Mouse (Mus musculus): ENCODE data around the gene Rgs7. TPM values are rescaled to one million over a fixed set of nuclear protein-coding genes. Genes with fewer than 3 reads are reported as not detected.

Gene Rgs7
- polyA plus RNA-seq, 1 experiment = not detected

DNA sequence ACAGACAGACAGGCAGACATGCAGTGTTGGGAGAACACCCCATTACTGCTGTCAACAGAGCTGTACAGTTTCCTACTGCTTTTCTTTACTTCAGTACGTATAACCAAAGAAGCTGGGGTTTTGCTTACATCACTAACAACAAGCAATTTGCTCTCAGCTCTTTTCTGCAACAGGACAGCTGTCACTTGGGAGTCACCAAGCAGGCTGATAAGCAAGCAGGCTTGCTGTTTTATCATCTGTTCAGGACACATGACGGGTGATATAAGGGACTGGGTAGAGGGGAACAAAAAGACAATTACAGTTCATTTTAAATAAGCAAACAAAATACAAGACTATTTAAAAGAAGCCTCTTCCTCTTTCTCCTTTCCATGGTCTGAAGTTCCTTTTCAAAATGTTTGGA, 289.4 kb downstream of the Rgs7 start:
- H3K27me3 ChIP-seq (ENCODE audit: control insufficient read depth, insufficient read depth, low read length, poor library complexity, severe bottlenecking) = no peaks in the 10 kb centered on the region
- no peaks in the 10 kb centered on the region for H3K36me3 ChIP-seq (ENCODE audit: control insufficient read depth, insufficient read depth, low read length, poor library complexity, severe bottlenecking)
- TF ChIP-seq POLR2A (IDR thresholded peaks at IDR 0.05; ENCODE audit: insufficient read depth, low read length) (no peak), EP300 (IDR thresholded peaks at IDR 0.05; ENCODE audit: insufficient read depth, low read depth, low read length) (no peak), CTCF (IDR thresholded peaks at IDR 0.05; ENCODE audit: low read depth, low read length) (no peak)
- H3K27ac ChIP-seq (ENCODE audit: insufficient read depth, low read length) = no peak overlapping the region
- H3K9me3 ChIP-seq (replicated peaks; ENCODE audit: control insufficient read depth, insufficient read depth, low read length, poor library complexity, severe bottlenecking) = no peaks in the 10 kb centered on the region
- no peak overlapping the region for H3K9ac ChIP-seq (ENCODE audit: low read depth, poor library complexity, severe bottlenecking)
- no peak overlapping the region for H3K4me3 ChIP-seq (ENCODE audit: low read depth, low read length)
- no peaks in the 10 kb centered on the region for H3K4me1 ChIP-seq (ENCODE audit: control insufficient read depth, insufficient read depth, low read length)

DNA sequence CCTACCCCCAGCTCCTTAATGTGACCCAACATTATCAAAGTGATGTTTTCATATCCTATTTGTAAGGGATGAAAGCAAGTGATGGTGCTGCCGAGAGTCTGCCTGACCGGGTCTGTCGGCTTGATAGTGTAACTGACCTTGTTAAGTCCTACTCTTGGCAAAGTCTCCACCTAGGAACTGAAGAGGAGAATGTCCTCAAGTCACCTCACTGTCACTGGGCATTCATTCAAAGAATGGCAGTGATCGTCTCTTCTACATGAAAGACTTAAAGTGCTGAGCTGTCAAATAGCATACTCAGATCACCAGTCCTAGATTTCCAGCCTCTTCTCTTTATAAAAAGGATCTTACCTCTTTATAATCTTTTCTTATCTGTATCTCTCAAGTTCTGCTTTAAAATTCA, 293.4 kb downstream of the Rgs7 start:
- TF ChIP-seq CTCF (IDR thresholded peaks at IDR 0.05; ENCODE audit: low read depth, low read length) (no peak), EP300 (IDR thresholded peaks at IDR 0.05; ENCODE audit: insufficient read depth, low read depth, low read length) (no peak)
- H3K36me3 ChIP-seq (ENCODE audit: control insufficient read depth, insufficient read depth, low read length, poor library complexity, severe bottlenecking) = no peaks in the 10 kb centered on the region
- no peak overlapping the region for H3K4me3 ChIP-seq (ENCODE audit: low read depth, low read length)
- H3K9ac ChIP-seq (ENCODE audit: low read depth, poor library complexity, severe bottlenecking) = no peak overlapping the region
- H3K4me1 ChIP-seq (ENCODE audit: control insufficient read depth, insufficient read depth, low read length) = no peaks in the 10 kb centered on the region
- H3K9me3 ChIP-seq (replicated peaks; ENCODE audit: control insufficient read depth, insufficient read depth, low read length, poor library complexity, severe bottlenecking) = no peaks in the 10 kb centered on the region
- H3K27me3 ChIP-seq (ENCODE audit: control insufficient read depth, insufficient read depth, low read length, poor library complexity, severe bottlenecking) = no peaks in the 10 kb centered on the region
- no peak overlapping the region for H3K27ac ChIP-seq (ENCODE audit: insufficient read depth, low read length)

DNA sequence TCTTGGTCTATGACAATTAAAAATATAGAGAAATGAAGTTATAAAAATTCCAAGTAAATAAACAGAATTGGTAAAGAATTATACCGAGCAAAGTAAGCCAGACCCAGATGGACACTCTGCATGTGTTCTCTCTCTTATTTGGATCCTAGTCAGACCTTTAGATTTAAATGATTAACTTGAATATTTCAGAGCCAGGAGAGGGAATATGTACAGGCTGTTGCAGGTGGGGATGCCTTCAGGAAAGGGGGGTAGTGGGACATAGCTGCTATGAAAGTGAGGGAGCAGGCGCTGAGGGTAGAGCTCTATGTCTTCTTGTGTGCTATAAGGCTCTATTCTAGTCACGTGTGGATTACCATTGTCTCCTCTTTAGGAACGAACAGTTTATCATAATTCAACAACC, 296.5 kb downstream of the Rgs7 start:
- Histone ChIP-seq H3K9me3 (replicated peaks; ENCODE audit: control insufficient read depth, insufficient read depth, low read length, poor library complexity, severe bottlenecking) (no peaks in the 10 kb centered on the region), H3K27me3 (ENCODE audit: control insufficient read depth, insufficient read depth, low read length, poor library complexity, severe bottlenecking) (no peaks in the 10 kb centered on the region), H3K4me1 (ENCODE audit: control insufficient read depth, insufficient read depth, low read length) (no peaks in the 10 kb centered on the region), H3K36me3 (ENCODE audit: control insufficient read depth, insufficient read depth, low read length, poor library complexity, severe bottlenecking) (no peaks in the 10 kb centered on the region), H3K4me3 (ENCODE audit: low read depth, low read length) (no peak overlapping the region), H3K27ac (ENCODE audit: insufficient read depth, low read length) (no peak overlapping the region), H3K9ac (ENCODE audit: low read depth, poor library complexity, severe bottlenecking) (no peak overlapping the region)
- TF ChIP-seq POLR2A (IDR thresholded peaks at IDR 0.05; ENCODE audit: insufficient read depth, low read length) (no peak), CTCF (IDR thresholded peaks at IDR 0.05; ENCODE audit: low read depth, low read length) (no peak), EP300 (IDR thresholded peaks at IDR 0.05; ENCODE audit: insufficient read depth, low read depth, low read length) (no peak)

DNA sequence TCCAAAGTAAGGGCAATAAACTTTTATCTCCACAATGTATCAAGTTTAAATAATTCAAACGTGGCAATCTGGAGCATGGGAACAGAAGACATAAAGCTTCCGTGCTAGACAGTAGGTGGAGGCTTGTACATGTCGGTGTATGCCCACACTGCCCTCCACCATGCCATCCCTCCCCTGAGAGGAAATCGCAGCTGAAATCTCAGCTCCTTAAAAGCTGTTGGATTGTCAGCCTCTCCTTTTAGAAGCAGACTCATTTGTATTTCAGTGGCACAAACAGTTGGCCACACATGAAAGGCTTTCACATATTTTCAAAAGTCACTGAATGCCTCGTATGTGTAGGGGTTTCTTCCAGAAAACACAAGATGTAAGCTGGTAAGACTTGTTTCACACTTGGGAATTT, 304.1 kb downstream of the Rgs7 start:
- Histone ChIP-seq H3K27me3 (ENCODE audit: control insufficient read depth, insufficient read depth, low read length, poor library complexity, severe bottlenecking) (no peaks in the 10 kb centered on the region), H3K4me1 (ENCODE audit: control insufficient read depth, insufficient read depth, low read length) (no peaks in the 10 kb centered on the region), H3K27ac (ENCODE audit: insufficient read depth, low read length) (no peak overlapping the region), H3K9ac (ENCODE audit: low read depth, poor library complexity, severe bottlenecking) (no peak overlapping the region), H3K4me3 (ENCODE audit: low read depth, low read length) (no peak overlapping the region), H3K36me3 (ENCODE audit: control insufficient read depth, insufficient read depth, low read length, poor library complexity, severe bottlenecking) (no peaks in the 10 kb centered on the region), H3K9me3 (replicated peaks; ENCODE audit: control insufficient read depth, insufficient read depth, low read length, poor library complexity, severe bottlenecking) (no peaks in the 10 kb centered on the region)
- TF ChIP-seq EP300 (IDR thresholded peaks at IDR 0.05; ENCODE audit: insufficient read depth, low read depth, low read length) (no peak), CTCF (IDR thresholded peaks at IDR 0.05; ENCODE audit: low read depth, low read length) (no peak), POLR2A (IDR thresholded peaks at IDR 0.05; ENCODE audit: insufficient read depth, low read length) (no peak)

DNA sequence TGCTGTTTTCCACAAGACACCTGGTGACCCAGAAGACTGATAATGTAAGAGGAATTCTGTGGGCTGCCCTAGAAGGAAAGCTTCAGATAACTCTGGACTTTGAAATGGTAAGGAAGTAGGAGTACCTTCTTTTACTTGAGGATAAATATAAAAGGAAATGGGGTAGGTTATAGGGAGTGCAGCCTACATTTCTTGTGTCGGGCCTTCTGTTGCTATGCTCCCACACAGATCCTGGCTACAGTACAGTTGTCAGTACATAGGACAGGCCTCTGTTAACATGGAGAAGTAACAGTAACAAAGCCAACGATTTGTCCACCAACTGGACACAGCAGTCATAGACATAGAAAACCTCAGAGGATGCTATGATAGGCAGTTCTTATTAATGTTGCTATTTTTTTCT, 307.1 kb downstream of the Rgs7 start:
- no peaks in the 10 kb centered on the region for H3K36me3 ChIP-seq (ENCODE audit: control insufficient read depth, insufficient read depth, low read length, poor library complexity, severe bottlenecking)
- H3K27ac ChIP-seq (ENCODE audit: insufficient read depth, low read length) = no peak overlapping the region
- H3K9ac ChIP-seq (ENCODE audit: low read depth, poor library complexity, severe bottlenecking) = no peak overlapping the region
- no peaks in the 10 kb centered on the region for H3K4me1 ChIP-seq (ENCODE audit: control insufficient read depth, insufficient read depth, low read length)
- TF ChIP-seq POLR2A (IDR thresholded peaks at IDR 0.05; ENCODE audit: insufficient read depth, low read length) = no peak
- TF ChIP-seq CTCF (IDR thresholded peaks at IDR 0.05; ENCODE audit: low read depth, low read length) = no peak
- TF ChIP-seq EP300 (IDR thresholded peaks at IDR 0.05; ENCODE audit: insufficient read depth, low read depth, low read length) = no peak
- H3K4me3 ChIP-seq (ENCODE audit: low read depth, low read length) = no peak overlapping the region
- H3K27me3 ChIP-seq (ENCODE audit: control insufficient read depth, insufficient read depth, low read length, poor library complexity, severe bottlenecking) = no peaks in the 10 kb centered on the region
- H3K9me3 ChIP-seq (replicated peaks; ENCODE audit: control insufficient read depth, insufficient read depth, low read length, poor library complexity, severe bottlenecking) = no peaks in the 10 kb centered on the region

DNA sequence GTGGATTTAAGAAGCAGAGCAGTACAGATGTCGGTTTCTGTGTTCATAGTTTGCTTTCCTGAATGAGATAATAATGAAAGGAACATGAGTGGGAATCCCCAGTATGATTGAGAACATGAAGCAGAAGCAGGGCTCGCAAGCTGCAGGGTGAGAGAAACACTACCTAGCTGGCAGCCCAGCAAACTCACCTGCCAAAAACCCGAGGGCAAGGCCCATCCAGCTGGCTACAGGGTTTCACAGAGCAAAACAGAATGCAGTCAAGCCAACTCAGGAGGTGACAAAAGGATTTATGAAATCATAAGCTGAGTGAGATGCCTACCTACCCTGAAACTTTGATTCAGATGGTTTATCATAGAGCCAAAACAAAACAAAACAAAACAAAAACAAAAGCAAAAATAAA, 307.6 kb downstream of the Rgs7 start:
- Histone ChIP-seq H3K36me3 (ENCODE audit: control insufficient read depth, insufficient read depth, low read length, poor library complexity, severe bottlenecking) (no peaks in the 10 kb centered on the region), H3K4me1 (ENCODE audit: control insufficient read depth, insufficient read depth, low read length) (no peaks in the 10 kb centered on the region), H3K27me3 (ENCODE audit: control insufficient read depth, insufficient read depth, low read length, poor library complexity, severe bottlenecking) (no peaks in the 10 kb centered on the region), H3K9me3 (replicated peaks; ENCODE audit: control insufficient read depth, insufficient read depth, low read length, poor library complexity, severe bottlenecking) (no peaks in the 10 kb centered on the region), H3K27ac (ENCODE audit: insufficient read depth, low read length) (no peak overlapping the region), H3K4me3 (ENCODE audit: low read depth, low read length) (no peak overlapping the region), H3K9ac (ENCODE audit: low read depth, poor library complexity, severe bottlenecking) (no peak overlapping the region)
- no peak for TF ChIP-seq CTCF (IDR thresholded peaks at IDR 0.05; ENCODE audit: low read depth, low read length)
- TF ChIP-seq EP300 (IDR thresholded peaks at IDR 0.05; ENCODE audit: insufficient read depth, low read depth, low read length) = no peak
- TF ChIP-seq POLR2A (IDR thresholded peaks at IDR 0.05; ENCODE audit: insufficient read depth, low read length) = no peak
